Mouse (Mus musculus) C3H10T1/2 (cell line): ENCODE measurements around the gene Olfr980. TPM values are rescaled to one million over a fixed set of nuclear protein-coding genes. Genes with fewer than 3 reads are reported as not detected.

Experiments used
- polyA plus RNA-seq, 2 experiments: library from polyadenylated mRNA; unstranded; fragments of >200 nt; fragmentation: generic; extraction: Trizol; gene quantifications; one replicate each; pipeline ENCODE4 v1.2.1; 2012; ENCODE audit warnings: missing spikeins in 2 of 2

Olfr980 gene
- polyA plus RNA-seq, result not detected

GRCm38 (mm10) chr9:40009482-40009881, at the start of gene Olfr980:
Gene Olfr980 (minus strand): TSS chr9:40009582.

GRCm38 (mm10) chr9:40021164-40021563, 11.8 kb upstream of the Olfr980 start, which contains the start of gene Olfr981:
Gene Olfr981 (plus strand): TSS chr9:40021464.

GRCm38 (mm10) chr9:40003365-40003764, 6.0 kb downstream of the Olfr980 start, which contains the start of gene Olfr979:
Gene Olfr979 (minus strand): TSS chr9:40003465.

GRCm38 (mm10) chr9:39991813-39992212, 17.6 kb downstream of the Olfr980 start, which contains the start of gene Olfr978:
Gene Olfr978 (plus strand): TSS chr9:39992113.

GRCm38 (mm10) chr9:39961033-39961432, 48.3 kb downstream of the Olfr980 start, which contains the start of gene Olfr976:
Gene Olfr976 (minus strand): TSS chr9:39961133.

Other genes starting within 250 kb of the Olfr980 start
- gene Olfr968, start 226.3 kb downstream of the Olfr980 start, polyA plus RNA-seq, result not detected
- gene Olfr969, start 218.6 kb downstream of the Olfr980 start, polyA plus RNA-seq, result not detected
- not detected for gene Olfr970, start 200.7 kb downstream of the Olfr980 start, polyA plus RNA-seq
- gene Olfr971, start 172.7 kb downstream of the Olfr980 start, polyA plus RNA-seq, result not detected
- gene Olfr972, start 143.2 kb downstream of the Olfr980 start, polyA plus RNA-seq, result not detected
- gene Olfr229, start 102.2 kb downstream of the Olfr980 start, polyA plus RNA-seq, result not detected
- gene Olfr974, start 72.1 kb downstream of the Olfr980 start, polyA plus RNA-seq, result not detected
- not detected for gene Olfr975, start 57.5 kb downstream of the Olfr980 start, polyA plus RNA-seq
- gene Olfr976, start 48.4 kb downstream of the Olfr980 start, polyA plus RNA-seq, result not detected
- not detected for gene Olfr978, start 17.5 kb downstream of the Olfr980 start, polyA plus RNA-seq
- not detected for gene Olfr979, start 6.1 kb downstream of the Olfr980 start, polyA plus RNA-seq
- gene Olfr981, start 11.9 kb upstream of the Olfr980 start, polyA plus RNA-seq, result not detected
- not detected for gene Olfr982, start 64.2 kb upstream of the Olfr980 start, polyA plus RNA-seq
- not detected for gene Olfr983, start 84.0 kb upstream of the Olfr980 start, polyA plus RNA-seq
- gene Olfr984, start 104.6 kb upstream of the Olfr980 start, polyA plus RNA-seq, result not detected
- gene Olfr985, start 120.6 kb upstream of the Olfr980 start, polyA plus RNA-seq, result not detected
- not detected for gene Tmem225, start 138.5 kb upstream of the Olfr980 start, polyA plus RNA-seq
- gene Olfr986, start 171.3 kb upstream of the Olfr980 start, polyA plus RNA-seq, result not detected
- gene Zfp202, start 182.7 kb upstream of the Olfr980 start, polyA plus RNA-seq, result 1 to 10 TPM in 1 of 2 experiments, under 1 TPM in 1; 0.29 to 1.5 TPM